Mouse (Mus musculus) C2C12 (cell line): ENCODE measurements around the gene Tmem25.

ENCODE experiments used
- CEBPB ChIP-seq: IDR thresholded peaks from one replicate; pipeline ENCODE4 v1.6.1; 2011; ENCODE audit warnings: low read depth, mild to moderate bottlenecking, control low read depth, moderate library complexity
- CTCF ChIP-seq: IDR thresholded peaks from one replicate; pipeline ENCODE4 v1.5.1; 2011; ENCODE audit not compliant: control insufficient read depth, insufficient read depth, insufficient read length
- FOSL1 ChIP-seq: IDR thresholded peaks from one replicate; pipeline ENCODE4 v1.8.0; 2011; ENCODE audit warnings: mild to moderate bottlenecking, low read length; ENCODE audit not compliant: poor library complexity, insufficient read depth, severe bottlenecking
- MAX ChIP-seq: IDR thresholded peaks from one replicate; pipeline ENCODE4 v1.6.1; 2011; ENCODE audit warnings: mild to moderate bottlenecking, control low read depth
- MYOD1 ChIP-seq: IDR thresholded peaks from one replicate; pipeline ENCODE4 v1.6.1; 2011; ENCODE audit warnings: low read depth; ENCODE audit not compliant: control insufficient read depth, insufficient read length
- MYOG ChIP-seq: IDR thresholded peaks from one replicate; pipeline ENCODE4 v1.6.1; 2011; ENCODE audit not compliant: control insufficient read depth, insufficient read length; ENCODE audit errors: extremely low read depth
- USF1 ChIP-seq: IDR thresholded peaks from one replicate; pipeline ENCODE4 v1.6.1; 2011; ENCODE audit warnings: low read depth, mild to moderate bottlenecking, control low read depth, moderate library complexity

- TF ChIP-seq CTCF (no peak), MAX (no peak), MYOG (no peak), USF1 (no peak), CEBPB (no peak), MYOD1 (no peak), FOSL1 (no peak)
These were observed 6.4 kb upstream of the Tmem25 start for GRCm38 (mm10) chr9:44805536-44805935.
